8 mouse cellular contexts compared by ENCODE assay signal in the genomic region with DNA sequence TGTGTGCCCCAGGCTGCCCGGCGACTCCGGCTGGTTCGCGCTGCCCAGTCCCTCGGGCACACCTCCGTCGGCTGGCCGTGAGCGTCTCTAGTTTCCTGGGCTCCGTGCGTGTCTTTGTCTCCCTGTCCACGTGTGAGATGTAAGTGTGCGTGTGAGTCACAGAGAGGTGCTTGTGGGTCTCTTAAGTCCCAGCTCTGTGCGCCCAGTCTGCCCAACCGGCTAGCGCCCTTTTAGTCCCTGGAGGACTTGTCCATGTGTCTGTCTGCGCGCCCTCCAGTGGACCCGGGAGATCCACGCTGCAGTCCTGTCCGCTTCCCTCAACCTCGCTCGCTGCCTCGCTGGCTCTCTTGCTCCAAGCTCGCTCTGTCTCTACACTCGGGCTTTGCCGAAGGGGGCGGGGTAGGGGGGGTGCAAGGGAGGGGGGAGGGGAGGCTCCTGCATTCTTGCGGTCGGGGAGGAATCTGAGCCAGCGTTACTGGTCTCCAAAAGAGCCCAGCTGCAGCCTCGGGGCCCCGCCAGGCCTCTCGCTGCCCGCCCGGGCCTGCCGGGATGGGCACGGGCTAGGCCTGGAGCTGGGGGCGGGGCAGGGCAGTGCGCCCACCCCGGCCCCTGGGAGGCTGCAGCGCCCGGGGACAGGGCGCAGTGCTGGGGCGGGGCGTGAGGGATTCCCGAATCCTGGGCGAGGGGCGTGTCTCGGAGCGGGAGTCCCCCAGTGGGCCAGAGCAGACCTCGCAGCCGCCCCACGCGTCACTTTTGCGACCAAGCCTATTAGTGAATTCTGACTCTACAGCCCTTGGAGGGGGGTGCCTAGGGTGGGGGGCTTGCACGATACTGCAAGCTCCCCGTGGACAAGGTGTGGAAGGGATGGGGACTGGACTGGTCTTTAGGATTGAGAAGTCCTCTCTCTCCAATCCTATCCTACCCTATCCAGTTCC. TPM values are rescaled to one million over a fixed set of nuclear protein-coding genes. Genes with fewer than 3 reads are reported as not detected.
DNase-seq lines count a peak whose midpoint lies in the region; ATAC-seq and TF ChIP-seq lines count a peak whose summit lies in the region.

No protein-coding gene starts in this region.

- H3K27ac ChIP-seq in bone marrow macrophage, adult 2 months (ENCODE audit: insufficient read depth, low read depth, low read length) = no peak overlapping the region
- H3K27ac ChIP-seq in forebrain, embryonic 14.5 days (ENCODE audit: low read depth, low read length) = peak overlapping the region; percentile 88
- H3K27ac ChIP-seq in hindbrain, embryonic 11.5 days (ENCODE audit: low read depth, low read length) = peak overlapping the region; percentile 81
- H3K27ac ChIP-seq in limb, embryonic 11.5 days (replicated peaks; ENCODE audit: low read depth, low read length) = peak overlapping the region; percentile 94
- peak overlapping the region; percentile 41; the same call in 1 of the 2 replicates for H3K27ac ChIP-seq in midbrain, embryonic 11.5 days (ENCODE audit: low read depth, low read length)
- H3K27ac ChIP-seq in stomach, embryonic 16.5 days (ENCODE audit: low read length) = peak overlapping the region; percentile 98

- TF ChIP-seq POLR2A in bone marrow macrophage, adult 2 months (IDR thresholded peaks at IDR 0.05; ENCODE audit: borderline replicate concordance, low read depth, low read length) = no peak

- H3K9me3 ChIP-seq in forebrain, embryonic 14.5 days (replicated peaks; ENCODE audit: control insufficient read depth, low read length) = no peaks in the 10 kb centered on the region
- H3K9me3 ChIP-seq in hindbrain, embryonic 11.5 days (ENCODE audit: control insufficient read depth, low read length) = no peaks in the 10 kb centered on the region
- no peaks in the 10 kb centered on the region for H3K9me3 ChIP-seq in limb, embryonic 11.5 days (ENCODE audit: control insufficient read depth, low read length)
- H3K9me3 ChIP-seq in midbrain, embryonic 11.5 days (ENCODE audit: control insufficient read depth, low read length) = no peaks in the 10 kb centered on the region
- no peaks in the 10 kb centered on the region for H3K9me3 ChIP-seq in stomach, embryonic 16.5 days (replicated peaks; ENCODE audit: control insufficient read depth, low read length)

- under 1% methylated on average over 58 of the region's 59 CpGs for WGBS in forebrain, embryonic 14.5 days
- WGBS in hindbrain, embryonic 11.5 days = under 1% methylated on average over 54 of the region's 59 CpGs
- WGBS in limb, embryonic 11.5 days = under 1% methylated on average over 59 of the region's 59 CpGs
- WGBS in midbrain, embryonic 11.5 days = under 1% methylated on average over 56 of the region's 59 CpGs
- 1% methylated on average over 56 of the region's 59 CpGs for WGBS in stomach, embryonic 16.5 days

- peaks cover 14% of the 10 kb centered on the region for H3K4me1 ChIP-seq in bone marrow macrophage, adult 2 months (ENCODE audit: control insufficient read depth, insufficient read depth, low read length)
- H3K4me1 ChIP-seq in forebrain, embryonic 14.5 days (ENCODE audit: control insufficient read depth, insufficient read depth, low read length) = peaks cover 65% of the 10 kb centered on the region
- H3K4me1 ChIP-seq in hindbrain, embryonic 11.5 days (replicated peaks; ENCODE audit: control insufficient read depth, insufficient read depth, low read length) = peaks cover 37% of the 10 kb centered on the region
- peaks cover 68% of the 10 kb centered on the region for H3K4me1 ChIP-seq in limb, embryonic 11.5 days (ENCODE audit: control insufficient read depth, insufficient read depth, low read length)
- peaks cover 41% of the 10 kb centered on the region for H3K4me1 ChIP-seq in midbrain, embryonic 11.5 days (ENCODE audit: control insufficient read depth, insufficient read depth, low read length)
- peaks cover 79% of the 10 kb centered on the region for H3K4me1 ChIP-seq in stomach, embryonic 16.5 days (ENCODE audit: control insufficient read depth, insufficient read depth, low read length)

- peak overlapping the region; percentile 53 for H3K4me3 ChIP-seq in bone marrow macrophage, adult 2 months (ENCODE audit: insufficient read depth, low read length)
- peak overlapping the region; percentile 35 for H3K4me3 ChIP-seq in forebrain, embryonic 14.5 days (ENCODE audit: low read depth, low read length)
- peak overlapping the region; percentile 37 for H3K4me3 ChIP-seq in hindbrain, embryonic 11.5 days (ENCODE audit: low read depth, low read length)
- peak overlapping the region; percentile 30 for H3K4me3 ChIP-seq in limb, embryonic 11.5 days (ENCODE audit: low read depth, low read length)
- peak overlapping the region; percentile 25 for H3K4me3 ChIP-seq in midbrain, embryonic 11.5 days (ENCODE audit: low read depth, low read length)
- peak overlapping the region; percentile 52 for H3K4me3 ChIP-seq in stomach, embryonic 16.5 days (replicated peaks; ENCODE audit: low read length)

- H3K36me3 ChIP-seq in forebrain, embryonic 14.5 days (ENCODE audit: control insufficient read depth, insufficient read depth, low read length) = peaks cover 27% of the 10 kb centered on the region
- 0 out of 2 replicates have a peak, but pooled peaks cover 2% of the 10 kb centered on the region for H3K36me3 ChIP-seq in hindbrain, embryonic 11.5 days (ENCODE audit: control insufficient read depth, insufficient read depth, low read length)
- no peaks in the 10 kb centered on the region; the same call in 1 of the 2 replicates for H3K36me3 ChIP-seq in limb, embryonic 11.5 days (ENCODE audit: control insufficient read depth, insufficient read depth, low read length)
- H3K36me3 ChIP-seq in midbrain, embryonic 11.5 days (ENCODE audit: control insufficient read depth, insufficient read depth, low read length) = no peaks in the 10 kb centered on the region
- H3K36me3 ChIP-seq in stomach, embryonic 16.5 days (ENCODE audit: control insufficient read depth, insufficient read depth, low read length) = no peaks in the 10 kb centered on the region

- H3K4me2 ChIP-seq in forebrain, embryonic 14.5 days (ENCODE audit: low read length) = peak overlapping the region; percentile 81
- peak overlapping the region; percentile 86 for H3K4me2 ChIP-seq in hindbrain, embryonic 11.5 days (replicated peaks; ENCODE audit: low read depth, low read length)
- peak overlapping the region; percentile 60 for H3K4me2 ChIP-seq in limb, embryonic 11.5 days (ENCODE audit: low read depth, severe bottlenecking)
- H3K4me2 ChIP-seq in midbrain, embryonic 11.5 days = peak overlapping the region; percentile 73
- peak overlapping the region; percentile 92 for H3K4me2 ChIP-seq in stomach, embryonic 16.5 days (ENCODE audit: low read depth, low read length)

- H3K27me3 ChIP-seq in forebrain, embryonic 14.5 days (replicated peaks; ENCODE audit: control insufficient read depth, insufficient read depth, low read length) = no peaks in the 10 kb centered on the region
- no peaks in the 10 kb centered on the region for H3K27me3 ChIP-seq in hindbrain, embryonic 11.5 days (ENCODE audit: control insufficient read depth, insufficient read depth, low read length)
- no peaks in the 10 kb centered on the region for H3K27me3 ChIP-seq in limb, embryonic 11.5 days (ENCODE audit: control insufficient read depth, insufficient read depth, low read length)
- H3K27me3 ChIP-seq in midbrain, embryonic 11.5 days (ENCODE audit: control insufficient read depth, insufficient read depth, low read length) = no peaks in the 10 kb centered on the region
- no peaks in the 10 kb centered on the region for H3K27me3 ChIP-seq in stomach, embryonic 16.5 days (ENCODE audit: control insufficient read depth, insufficient read depth, low read length)

- peak; percentile 57 to 70 for DNase-seq in frontal cortex, postnatal 10 days (ENCODE audit: low spot score in 2 of 2)
- no peak for DNase-seq in frontal cortex, adult 2 months (ENCODE audit: extremely low spot score in 1 of 2, low spot score in 1 of 2)
- DNase-seq in forebrain, embryonic 14.5 days (ENCODE audit: low spot score) = peak; percentile 88
- DNase-seq in hindbrain, embryonic 11.5 days (ENCODE audit: low spot score) = peak; percentile 78
- peak; percentile 86 for DNase-seq in limb, embryonic 11.5 days (ENCODE audit: low spot score)
- DNase-seq in midbrain, embryonic 11.5 days (ENCODE audit: low spot score, missing footprints) = peak; percentile 96

- 0 out of 2 replicates have a peak, but pooled peaks have one; percentile 21 for TF ChIP-seq CTCF in bone marrow macrophage, adult 2 months (IDR thresholded peaks at IDR 0.05; ENCODE audit: low read depth, low read length)

- H3K9ac ChIP-seq in forebrain, embryonic 14.5 days (ENCODE audit: low read length) = peak overlapping the region; percentile 66
- H3K9ac ChIP-seq in hindbrain, embryonic 11.5 days (ENCODE audit: low read depth, low read length) = peak overlapping the region; percentile 63
- H3K9ac ChIP-seq in limb, embryonic 11.5 days (ENCODE audit: low read length) = peak overlapping the region; percentile 52
- H3K9ac ChIP-seq in midbrain, embryonic 11.5 days (ENCODE audit: low read length) = peak overlapping the region; percentile 52
- H3K9ac ChIP-seq in stomach, embryonic 16.5 days (ENCODE audit: low read length) = peak overlapping the region; percentile 76

- ATAC-seq in forebrain, embryonic 14.5 days = peak; percentile 84
- ATAC-seq in hindbrain, embryonic 11.5 days (ENCODE audit: low FRiP score) = peak; percentile 77
- ATAC-seq in limb, embryonic 11.5 days (ENCODE audit: insufficient number of reproducible peaks, low FRiP score, low TSS enrichment, low read depth) = peak; percentile 85
- ATAC-seq in midbrain, embryonic 11.5 days (ENCODE audit: low FRiP score) = peak; percentile 89
- peak; percentile 81 for ATAC-seq in stomach, embryonic 16.5 days (ENCODE audit: insufficient read depth, low FRiP score)

RNA-seq across cellular contexts. Expression of gene Bcl9l, which starts 16.1 kb away (rescaled TPM):
- 20.1 and 21.7 TPM in 2 replicates for polyA plus RNA-seq in frontal cortex, adult 2 months (2012; rRNA removed)
- polyA plus RNA-seq in bone marrow macrophage, adult 2 months (2012; ENCODE audit: insufficient read depth, insufficient read length, missing spikeins) = 6.7 and 9.5 TPM in 2 replicates
- 9.9 and 13.4 TPM in 2 replicates for polyA plus RNA-seq in forebrain, embryonic 14.5 days (2014; fragmentation: Nextera tagmentation; extraction: Ambion mirVana)
- polyA plus RNA-seq in hindbrain, embryonic 11.5 days (2014; fragmentation: Nextera tagmentation; extraction: Ambion mirVana) = 8.6 and 10.1 TPM in 2 replicates
- 11.6 and 12.3 TPM in 2 replicates for polyA plus RNA-seq in limb, embryonic 11.5 days (2014; fragmentation: Nextera tagmentation; extraction: Ambion mirVana)
- polyA plus RNA-seq in midbrain, embryonic 11.5 days (2014; fragmentation: Nextera tagmentation; extraction: Ambion mirVana) = 5.6 and 6.4 TPM in 2 replicates
- polyA plus RNA-seq in stomach, embryonic 16.5 days (2015; fragmentation: Nextera tagmentation; extraction: Ambion mirVana) = 9.0 and 10.6 TPM in 2 replicates

RNA-seq across cellular contexts. Expression of gene Upk2, which starts 43.9 kb away (rescaled TPM):
- polyA plus RNA-seq in frontal cortex, adult 2 months (2012; rRNA removed) = 0.19 TPM in 1 of 2 replicates, not detected in the other
- not detected in 2 replicates for polyA plus RNA-seq in bone marrow macrophage, adult 2 months (2012; ENCODE audit: insufficient read depth, insufficient read length, missing spikeins)
- polyA plus RNA-seq in forebrain, embryonic 14.5 days (2014; fragmentation: Nextera tagmentation; extraction: Ambion mirVana) = not detected in 2 replicates
- polyA plus RNA-seq in hindbrain, embryonic 11.5 days (2014; fragmentation: Nextera tagmentation; extraction: Ambion mirVana) = 0.83 TPM in 1 of 2 replicates, not detected in the other
- 0.59 and 0.99 TPM in 2 replicates for polyA plus RNA-seq in limb, embryonic 11.5 days (2014; fragmentation: Nextera tagmentation; extraction: Ambion mirVana)
- not detected in 2 replicates for polyA plus RNA-seq in midbrain, embryonic 11.5 days (2014; fragmentation: Nextera tagmentation; extraction: Ambion mirVana)
- 31.1 and 39.0 TPM in 2 replicates for polyA plus RNA-seq in stomach, embryonic 16.5 days (2015; fragmentation: Nextera tagmentation; extraction: Ambion mirVana)

RNA-seq across cellular contexts. Expression of gene Foxr1, which starts 57.8 kb away (rescaled TPM):
- polyA plus RNA-seq in frontal cortex, adult 2 months (2012; rRNA removed) = not detected in 2 replicates
- polyA plus RNA-seq in bone marrow macrophage, adult 2 months (2012; ENCODE audit: insufficient read depth, insufficient read length, missing spikeins) = not detected in 2 replicates
- polyA plus RNA-seq in forebrain, embryonic 14.5 days (2014; fragmentation: Nextera tagmentation; extraction: Ambion mirVana) = not detected in 2 replicates
- polyA plus RNA-seq in hindbrain, embryonic 11.5 days (2014; fragmentation: Nextera tagmentation; extraction: Ambion mirVana) = not detected in 2 replicates
- not detected in 2 replicates for polyA plus RNA-seq in limb, embryonic 11.5 days (2014; fragmentation: Nextera tagmentation; extraction: Ambion mirVana)
- not detected in 2 replicates for polyA plus RNA-seq in midbrain, embryonic 11.5 days (2014; fragmentation: Nextera tagmentation; extraction: Ambion mirVana)
- not detected in 2 replicates for polyA plus RNA-seq in stomach, embryonic 16.5 days (2015; fragmentation: Nextera tagmentation; extraction: Ambion mirVana)

Comparison
In these comparisons a context has a peak if more than half of its experiments do, and no peak if none do; other contexts are left out.
1. DNase-seq: peak in frontal cortex, postnatal 10 days (2 of 2), forebrain, embryonic 14.5 days (single experiment), hindbrain, embryonic 11.5 days (single experiment), limb, embryonic 11.5 days (single experiment) and midbrain, embryonic 11.5 days (single experiment); none in frontal cortex, adult 2 months (0 of 2).
2. RNA of gene Upk2, which starts 43.9 kb away (polyA plus RNA-seq): 31.1 to 39.0 TPM in stomach, embryonic 16.5 days; 0.83 TPM in hindbrain, embryonic 11.5 days, 0.59 to 0.99 TPM in limb, embryonic 11.5 days, not detected in forebrain, embryonic 14.5 days, not detected in midbrain, embryonic 11.5 days, 0.19 TPM in frontal cortex, adult 2 months and not detected in bone marrow macrophage, adult 2 months; every median in the first group is over 10 times any median in the second.
3. Peak in every context shown above with its lines, with median percentiles within 50 percentile points of each other: H3K4me3 ChIP-seq, ATAC-seq, H3K4me2 ChIP-seq and H3K9ac ChIP-seq.